Mouse (Mus musculus): Measurements from ENCODE around the gene Coq2. TPM values are rescaled to one million over a fixed set of nuclear protein-coding genes. Genes with fewer than 3 reads are reported as not detected.

Gene Coq2
- polyA plus RNA-seq, 1 experiment from 2014 or later, result 52.3 TPM

GRCm38 (mm10) chr5:100652327-100652726, 22.6 kb downstream of the Coq2 start:
- no peaks in the 10 kb centered on the region for H3K4me1 ChIP-seq (replicated peaks)
- H3K36me3 ChIP-seq, result peaks cover 34% of the 10 kb centered on the region
- H3K27ac ChIP-seq (replicated peaks), result no peak overlapping the region
- H3K4me3 ChIP-seq, result no peak overlapping the region
- H3K4me2 ChIP-seq, result no peak overlapping the region
- no peak overlapping the region for H3K9ac ChIP-seq
- no peaks in the 10 kb centered on the region for H3K27me3 ChIP-seq
- ATAC-seq (ENCODE audit: low FRiP score, low read depth), result no peak
- no peaks in the 10 kb centered on the region for H3K9me3 ChIP-seq
- 86% methylated on average over 9 of the region's 9 CpGs for WGBS

GRCm38 (mm10) chr5:100651486-100651885, 23.5 kb downstream of the Coq2 start:
- Histone ChIP-seq H3K4me1 (replicated peaks) (no peaks in the 10 kb centered on the region), H3K9me3 (no peaks in the 10 kb centered on the region), H3K36me3 (peaks cover 27% of the 10 kb centered on the region), H3K27ac (replicated peaks) (no peak overlapping the region), H3K4me2 (no peak overlapping the region), H3K9ac (no peak overlapping the region), H3K4me3 (no peak overlapping the region), H3K27me3 (no peaks in the 10 kb centered on the region)
- ATAC-seq (ENCODE audit: low FRiP score, low read depth), result no peak
- WGBS, result 90% methylated on average over 10 of the region's 10 CpGs

GRCm38 (mm10) chr5:100650969-100651368, 24.0 kb downstream of the Coq2 start:
- WGBS, result 89% methylated on average over 7 of the region's 7 CpGs
- no peak for ATAC-seq (ENCODE audit: low FRiP score, low read depth)
- no peak overlapping the region for H3K4me2 ChIP-seq

GRCm38 (mm10) chr5:100648546-100648945, 26.4 kb downstream of the Coq2 start:
- Histone ChIP-seq H3K9ac (no peak overlapping the region), H3K4me1 (replicated peaks) (no peaks in the 10 kb centered on the region), H3K36me3 (no peaks in the 10 kb centered on the region), H3K27me3 (no peaks in the 10 kb centered on the region), H3K4me3 (no peak overlapping the region), H3K27ac (replicated peaks) (no peak overlapping the region), H3K4me2 (no peak overlapping the region), H3K9me3 (no peaks in the 10 kb centered on the region)
- 44% methylated on average over 6 of the region's 6 CpGs for WGBS
- ATAC-seq (ENCODE audit: low FRiP score, low read depth), result no peak

More at GRCm38 (mm10) chr5:100650969-100651368, 24.0 kb downstream of the Coq2 start:
- H3K4me3 ChIP-seq, result no peak overlapping the region
- H3K4me1 ChIP-seq (replicated peaks), result no peaks in the 10 kb centered on the region
- no peak overlapping the region for H3K9ac ChIP-seq
- H3K27me3 ChIP-seq, result no peaks in the 10 kb centered on the region
- H3K9me3 ChIP-seq, result no peaks in the 10 kb centered on the region
- no peak overlapping the region for H3K27ac ChIP-seq (replicated peaks)
- H3K36me3 ChIP-seq, result peaks cover 21% of the 10 kb centered on the region

GRCm38 (mm10) chr5:100648046-100648445, 26.9 kb downstream of the Coq2 start:
- Histone ChIP-seq H3K36me3 (no peaks in the 10 kb centered on the region), H3K4me2 (no peak overlapping the region), H3K27me3 (no peaks in the 10 kb centered on the region), H3K9ac (no peak overlapping the region), H3K9me3 (no peaks in the 10 kb centered on the region), H3K27ac (replicated peaks) (no peak overlapping the region), H3K4me1 (replicated peaks) (no peaks in the 10 kb centered on the region), H3K4me3 (no peak overlapping the region)
- no peak for ATAC-seq (ENCODE audit: low FRiP score, low read depth)
- 64% methylated on average over 10 of the region's 10 CpGs for WGBS

- 85% methylated on average over 4 of the region's 4 CpGs for WGBS
- H3K27me3 ChIP-seq, result no peaks in the 10 kb centered on the region
- H3K9me3 ChIP-seq, result no peaks in the 10 kb centered on the region
- no peak overlapping the region for H3K27ac ChIP-seq (replicated peaks)
- ATAC-seq (ENCODE audit: low FRiP score, low read depth), result no peak
- H3K4me2 ChIP-seq, result no peak overlapping the region
- no peaks in the 10 kb centered on the region for H3K36me3 ChIP-seq
- H3K4me3 ChIP-seq, result no peak overlapping the region
- no peaks in the 10 kb centered on the region for H3K4me1 ChIP-seq (replicated peaks)
- H3K9ac ChIP-seq, result no peak overlapping the region
Observed at GRCm38 (mm10) chr5:100646558-100646957, 28.4 kb downstream of the Coq2 start.

GRCm38 (mm10) chr5:100643991-100644535, 30.9 kb downstream of the Coq2 start:
- Histone ChIP-seq H3K9ac (no peak overlapping the region), H3K36me3 (no peaks in the 10 kb centered on the region), H3K4me3 (no peak overlapping the region), H3K9me3 (no peaks in the 10 kb centered on the region), H3K27ac (replicated peaks) (no peak overlapping the region), H3K4me1 (replicated peaks) (no peaks in the 10 kb centered on the region), H3K27me3 (no peaks in the 10 kb centered on the region), H3K4me2 (no peak overlapping the region)
- ATAC-seq (ENCODE audit: low FRiP score, low read depth), result no peak
- WGBS, result 70% methylated on average over 7 of the region's 7 CpGs

- no peak for ATAC-seq (ENCODE audit: low FRiP score, low read depth)
Observed at GRCm38 (mm10) chr5:100643253-100643990, 31.5 kb downstream of the Coq2 start.

GRCm38 (mm10) chr5:100642316-100642715, 32.6 kb downstream of the Coq2 start:
- 91% methylated on average over 5 of the region's 5 CpGs for WGBS
- Histone ChIP-seq H3K27ac (replicated peaks) (no peak overlapping the region), H3K4me2 (no peak overlapping the region), H3K9ac (no peak overlapping the region), H3K4me1 (replicated peaks) (no peaks in the 10 kb centered on the region), H3K4me3 (no peak overlapping the region), H3K9me3 (no peaks in the 10 kb centered on the region), H3K36me3 (no peaks in the 10 kb centered on the region), H3K27me3 (no peaks in the 10 kb centered on the region)
- no peak for ATAC-seq (ENCODE audit: low FRiP score, low read depth)

More at GRCm38 (mm10) chr5:100643253-100643990, 31.5 kb downstream of the Coq2 start:
- Histone ChIP-seq H3K4me1 (replicated peaks) (no peaks in the 10 kb centered on the region), H3K9ac (no peak overlapping the region), H3K4me3 (no peak overlapping the region), H3K9me3 (no peaks in the 10 kb centered on the region), H3K27ac (replicated peaks) (no peak overlapping the region), H3K27me3 (no peaks in the 10 kb centered on the region), H3K4me2 (no peak overlapping the region), H3K36me3 (no peaks in the 10 kb centered on the region)
- 64% methylated on average over 12 of the region's 12 CpGs for WGBS

- Histone ChIP-seq H3K36me3 (no peaks in the 10 kb centered on the region), H3K27ac (replicated peaks) (no peak overlapping the region), H3K4me2 (no peak overlapping the region), H3K9ac (no peak overlapping the region), H3K4me3 (no peak overlapping the region), H3K4me1 (replicated peaks) (no peaks in the 10 kb centered on the region), H3K27me3 (no peaks in the 10 kb centered on the region), H3K9me3 (no peaks in the 10 kb centered on the region)
- 95% methylated on average over 8 of the region's 8 CpGs for WGBS
- no peak for ATAC-seq (ENCODE audit: low FRiP score, low read depth)
Observed at GRCm38 (mm10) chr5:100638483-100638882, 36.5 kb downstream of the Coq2 start.

- no peaks in the 10 kb centered on the region for H3K36me3 ChIP-seq
- 83% methylated on average over 8 of the region's 8 CpGs for WGBS
- no peaks in the 10 kb centered on the region for H3K27me3 ChIP-seq
- no peak overlapping the region for H3K4me2 ChIP-seq
- H3K4me1 ChIP-seq (replicated peaks), result no peaks in the 10 kb centered on the region
- no peak overlapping the region for H3K27ac ChIP-seq (replicated peaks)
- no peak overlapping the region for H3K9ac ChIP-seq
- no peaks in the 10 kb centered on the region for H3K9me3 ChIP-seq
- ATAC-seq (ENCODE audit: low FRiP score, low read depth), result no peak
- no peak overlapping the region for H3K4me3 ChIP-seq
Observed at GRCm38 (mm10) chr5:100636794-100637544, 38.0 kb downstream of the Coq2 start.

- H3K4me1 ChIP-seq (replicated peaks), result no peaks in the 10 kb centered on the region
- no peak overlapping the region for H3K9ac ChIP-seq
- H3K9me3 ChIP-seq, result no peaks in the 10 kb centered on the region
- no peak for ATAC-seq (ENCODE audit: low FRiP score, low read depth)
- H3K27me3 ChIP-seq, result no peaks in the 10 kb centered on the region
- H3K36me3 ChIP-seq, result no peaks in the 10 kb centered on the region
- no peak overlapping the region for H3K27ac ChIP-seq (replicated peaks)
- WGBS, result 92% methylated on average over 4 of the region's 4 CpGs
- H3K4me3 ChIP-seq, result no peak overlapping the region
- H3K4me2 ChIP-seq, result no peak overlapping the region
Observed at GRCm38 (mm10) chr5:100635908-100636307, 39.0 kb downstream of the Coq2 start.
